Mouse (Mus musculus): ENCODE measurements around the gene Insc. TPM values are rescaled to one million over a fixed set of nuclear protein-coding genes. Genes with fewer than 3 reads are reported as not detected.

Gene Insc
- polyA plus RNA-seq, 1 experiment from 2014 or later = 2.2 TPM

- no peaks in the 10 kb centered on the region for H3K27me3 ChIP-seq (ENCODE audit: control insufficient read depth, insufficient read depth, low read length)
- H3K36me3 ChIP-seq (ENCODE audit: control insufficient read depth, insufficient read depth, low read length) = no peaks in the 10 kb centered on the region
- ATAC-seq (ENCODE audit: low FRiP score) = no peak
These were observed 88.9 kb downstream of the Insc start for GRCm38 (mm10) chr7:114832257-114832940.

GRCm38 (mm10) chr7:114834504-114834903 is 91.0 kb downstream of the Insc start:
- Histone ChIP-seq H3K9me3 (ENCODE audit: control insufficient read depth, low read length) (no peaks in the 10 kb centered on the region), H3K36me3 (ENCODE audit: control insufficient read depth, insufficient read depth, low read length) (no peaks in the 10 kb centered on the region), H3K4me2 (no peak overlapping the region), H3K27ac (ENCODE audit: low read depth, low read length) (no peak overlapping the region), H3K4me3 (ENCODE audit: low read depth, low read length) (no peak overlapping the region), H3K9ac (ENCODE audit: low read length) (no peak overlapping the region), H3K4me1 (ENCODE audit: control insufficient read depth, insufficient read depth, low read length) (no peaks in the 10 kb centered on the region), H3K27me3 (ENCODE audit: control insufficient read depth, insufficient read depth, low read length) (no peaks in the 10 kb centered on the region)
- whole genome bisulfite sequencing = 93% methylated on average over 6 of the region's 6 CpGs
- ATAC-seq (ENCODE audit: low FRiP score) (no peak), DNase-seq (ENCODE audit: low spot score, missing footprints) (no peak)

More at GRCm38 (mm10) chr7:114832257-114832940, 88.9 kb downstream of the Insc start:
- H3K4me1 ChIP-seq (ENCODE audit: control insufficient read depth, insufficient read depth, low read length) = no peaks in the 10 kb centered on the region
- no peaks in the 10 kb centered on the region for H3K9me3 ChIP-seq (ENCODE audit: control insufficient read depth, low read length)
- no peak overlapping the region for H3K4me3 ChIP-seq (ENCODE audit: low read depth, low read length)
- WGBS = 68% methylated on average over 3 of the region's 3 CpGs
- DNase-seq (ENCODE audit: low spot score, missing footprints) = no peak
- H3K4me2 ChIP-seq = no peak overlapping the region
- no peak overlapping the region for H3K27ac ChIP-seq (ENCODE audit: low read depth, low read length)
- H3K9ac ChIP-seq (ENCODE audit: low read length) = no peak overlapping the region

GRCm38 (mm10) chr7:114837268-114837667 is 93.8 kb downstream of the Insc start:
- DNase-seq (ENCODE audit: low spot score, missing footprints) (no peak), ATAC-seq (ENCODE audit: low FRiP score) (no peak)
- Histone ChIP-seq H3K4me1 (ENCODE audit: control insufficient read depth, insufficient read depth, low read length) (no peaks in the 10 kb centered on the region), H3K27me3 (ENCODE audit: control insufficient read depth, insufficient read depth, low read length) (no peaks in the 10 kb centered on the region), H3K36me3 (ENCODE audit: control insufficient read depth, insufficient read depth, low read length) (no peaks in the 10 kb centered on the region), H3K27ac (ENCODE audit: low read depth, low read length) (no peak overlapping the region), H3K9me3 (ENCODE audit: control insufficient read depth, low read length) (no peaks in the 10 kb centered on the region), H3K4me2 (no peak overlapping the region), H3K4me3 (ENCODE audit: low read depth, low read length) (no peak overlapping the region), H3K9ac (ENCODE audit: low read length) (no peak overlapping the region)
- WGBS = 90% methylated on average over 3 of the region's 3 CpGs

GRCm38 (mm10) chr7:114840029-114840745 is 96.7 kb downstream of the Insc start:
- 79% methylated on average over 5 of the region's 5 CpGs for WGBS
- ATAC-seq (ENCODE audit: low FRiP score) = no peak
- Histone ChIP-seq H3K36me3 (ENCODE audit: control insufficient read depth, insufficient read depth, low read length) (no peaks in the 10 kb centered on the region), H3K9me3 (ENCODE audit: control insufficient read depth, low read length) (no peaks in the 10 kb centered on the region), H3K27me3 (ENCODE audit: control insufficient read depth, insufficient read depth, low read length) (no peaks in the 10 kb centered on the region), H3K4me2 (no peak overlapping the region), H3K9ac (ENCODE audit: low read length) (no peak overlapping the region), H3K4me1 (ENCODE audit: control insufficient read depth, insufficient read depth, low read length) (no peaks in the 10 kb centered on the region), H3K4me3 (ENCODE audit: low read depth, low read length) (no peak overlapping the region), H3K27ac (ENCODE audit: low read depth, low read length) (no peak overlapping the region)
- DNase-seq (ENCODE audit: low spot score, missing footprints) = no peak

- ATAC-seq (ENCODE audit: low FRiP score) = peak; percentile 74
- Histone ChIP-seq H3K4me1 (ENCODE audit: control insufficient read depth, insufficient read depth, low read length) (no peaks in the 10 kb centered on the region), H3K27me3 (ENCODE audit: control insufficient read depth, insufficient read depth, low read length) (no peaks in the 10 kb centered on the region), H3K27ac (ENCODE audit: low read depth, low read length) (no peak overlapping the region; the same call in 1 of the 2 replicates), H3K9ac (ENCODE audit: low read length) (no peak overlapping the region), H3K9me3 (ENCODE audit: control insufficient read depth, low read length) (no peaks in the 10 kb centered on the region), H3K4me2 (no peak overlapping the region), H3K4me3 (ENCODE audit: low read depth, low read length) (no peak overlapping the region), H3K36me3 (ENCODE audit: control insufficient read depth, insufficient read depth, low read length) (no peaks in the 10 kb centered on the region)
- 48% methylated on average over 3 of the region's 3 CpGs for WGBS
- DNase-seq (ENCODE audit: low spot score, missing footprints) = no peak
These were observed 99.2 kb downstream of the Insc start for GRCm38 (mm10) chr7:114842644-114843211.

- ATAC-seq (ENCODE audit: low FRiP score) = no peak
- no peaks in the 10 kb centered on the region for H3K4me1 ChIP-seq (ENCODE audit: control insufficient read depth, insufficient read depth, low read length)
- no peaks in the 10 kb centered on the region for H3K9me3 ChIP-seq (ENCODE audit: control insufficient read depth, low read length)
- H3K4me2 ChIP-seq = no peak overlapping the region
- H3K9ac ChIP-seq (ENCODE audit: low read length) = no peak overlapping the region
- 88% methylated on average over 2 of the region's 2 CpGs for WGBS
- H3K36me3 ChIP-seq (ENCODE audit: control insufficient read depth, insufficient read depth, low read length) = no peaks in the 10 kb centered on the region
- H3K27ac ChIP-seq (ENCODE audit: low read depth, low read length) = no peak overlapping the region
- no peak for DNase-seq (ENCODE audit: low spot score, missing footprints)
- H3K27me3 ChIP-seq (ENCODE audit: control insufficient read depth, insufficient read depth, low read length) = no peaks in the 10 kb centered on the region
- H3K4me3 ChIP-seq (ENCODE audit: low read depth, low read length) = no peak overlapping the region
These were observed 103.7 kb downstream of the Insc start for GRCm38 (mm10) chr7:114847179-114847578.

GRCm38 (mm10) chr7:114852387-114852786 is 108.9 kb downstream of the Insc start:
- no peak for ATAC-seq (ENCODE audit: low FRiP score)
- H3K9ac ChIP-seq (ENCODE audit: low read length) = no peak overlapping the region
- no peak overlapping the region for H3K27ac ChIP-seq (ENCODE audit: low read depth, low read length)
- H3K4me2 ChIP-seq = no peak overlapping the region
- WGBS = 94% methylated on average over 3 of the region's 3 CpGs
- no peak for DNase-seq (ENCODE audit: low spot score, missing footprints)
- no peaks in the 10 kb centered on the region for H3K36me3 ChIP-seq (ENCODE audit: control insufficient read depth, insufficient read depth, low read length)
- no peaks in the 10 kb centered on the region for H3K27me3 ChIP-seq (ENCODE audit: control insufficient read depth, insufficient read depth, low read length)
- no peaks in the 10 kb centered on the region for H3K9me3 ChIP-seq (ENCODE audit: control insufficient read depth, low read length)
- no peaks in the 10 kb centered on the region for H3K4me1 ChIP-seq (ENCODE audit: control insufficient read depth, insufficient read depth, low read length)
- no peak overlapping the region for H3K4me3 ChIP-seq (ENCODE audit: low read depth, low read length)

- no peak overlapping the region for H3K9ac ChIP-seq (ENCODE audit: low read length)
- no peaks in the 10 kb centered on the region for H3K9me3 ChIP-seq (ENCODE audit: control insufficient read depth, low read length)
- no peak overlapping the region for H3K27ac ChIP-seq (ENCODE audit: low read depth, low read length)
- no peaks in the 10 kb centered on the region for H3K27me3 ChIP-seq (ENCODE audit: control insufficient read depth, insufficient read depth, low read length)
- DNase-seq (ENCODE audit: low spot score, missing footprints) = no peak
- H3K4me1 ChIP-seq (ENCODE audit: control insufficient read depth, insufficient read depth, low read length) = no peaks in the 10 kb centered on the region
- no peak for ATAC-seq (ENCODE audit: low FRiP score)
- H3K4me2 ChIP-seq = no peak overlapping the region
- WGBS = 59% methylated on average over 2 of the region's 2 CpGs
- H3K36me3 ChIP-seq (ENCODE audit: control insufficient read depth, insufficient read depth, low read length) = no peaks in the 10 kb centered on the region
- no peak overlapping the region for H3K4me3 ChIP-seq (ENCODE audit: low read depth, low read length)
These were observed 110.7 kb downstream of the Insc start for GRCm38 (mm10) chr7:114854169-114854568.

GRCm38 (mm10) chr7:114860858-114861523 is 117.5 kb downstream of the Insc start:
- Histone ChIP-seq H3K9me3 (ENCODE audit: control insufficient read depth, low read length) (no peaks in the 10 kb centered on the region), H3K27ac (ENCODE audit: low read depth, low read length) (no peak overlapping the region), H3K9ac (ENCODE audit: low read length) (no peak overlapping the region), H3K4me1 (ENCODE audit: control insufficient read depth, insufficient read depth, low read length) (no peaks in the 10 kb centered on the region), H3K36me3 (ENCODE audit: control insufficient read depth, insufficient read depth, low read length) (no peaks in the 10 kb centered on the region), H3K4me2 (no peak overlapping the region), H3K4me3 (ENCODE audit: low read depth, low read length) (no peak overlapping the region), H3K27me3 (ENCODE audit: control insufficient read depth, insufficient read depth, low read length) (no peaks in the 10 kb centered on the region)
- WGBS = 61% methylated on average over 3 of the region's 3 CpGs
- DNase-seq (ENCODE audit: low spot score, missing footprints) = no peak
- ATAC-seq (ENCODE audit: low FRiP score) = no peak
